Mouse (Mus musculus) small intestine, adult 2 months (tissue): ENCODE measurements around the gene Srgap3. TPM values are rescaled to one million over a fixed set of nuclear protein-coding genes. Genes with fewer than 3 reads are reported as not detected.

Experiments
- H3K27ac ChIP-seq: fragments of 200-500 bp; 2 replicates; pipeline ENCODE4 v1.5.1; 2012; ENCODE audit warnings: low read depth, low read length, control low read depth, inconsistent platforms; ENCODE audit not compliant: insufficient read depth
- H3K27me3 ChIP-seq: fragments of 200-500 bp; 2 replicates; pipeline ENCODE4 v1.6.1; 2012; ENCODE audit warnings: mild to moderate bottlenecking, moderate library complexity, low read length, inconsistent platforms; ENCODE audit not compliant: control insufficient read depth, insufficient read depth
- H3K36me3 ChIP-seq: fragments of 200-500 bp; 2 replicates; pipeline ENCODE4 v1.6.1; 2012; ENCODE audit warnings: mild to moderate bottlenecking, low read length, control low read depth, inconsistent platforms; ENCODE audit not compliant: control insufficient read depth, insufficient read depth
- H3K4me1 ChIP-seq: fragments of 200-500 bp; 2 replicates; pipeline ENCODE4 v1.6.1; 2012; ENCODE audit warnings: low read length, inconsistent platforms, mixed read lengths; ENCODE audit not compliant: control insufficient read depth, insufficient read depth, insufficient read length
- H3K4me3 ChIP-seq: fragments of 200-500 bp; 2 replicates; pipeline ENCODE4 v1.5.1; 2012; ENCODE audit warnings: low read depth, mild to moderate bottlenecking, control low read depth, inconsistent platforms, low read length, moderate library complexity
- CTCF ChIP-seq: fragments of 200-500 bp; IDR thresholded peaks from 2 replicates; pipeline ENCODE4 v1.5.1; 2012; ENCODE audit warnings: low read depth, mild to moderate bottlenecking, control low read depth, inconsistent platforms, low read length, moderate library complexity, mixed read lengths; ENCODE audit not compliant: insufficient replicate concordance, insufficient read length; ENCODE audit errors: extremely low read depth
- POLR2A ChIP-seq: fragments of 200-500 bp; IDR thresholded peaks from 2 replicates; pipeline ENCODE4 v1.6.1; 2012; ENCODE audit warnings: low read depth, mild to moderate bottlenecking, control low read depth, inconsistent platforms, low read length, moderate library complexity
- WGBS: fragments of 180-500 bp; shearing (Covaris S2); methylation state at CpG from one replicate; pipeline ENCODE4 v1.1.7; 2018; 5-methylcytosine and 5-hydroxymethylcytosine counted together
- polyA plus RNA-seq: library from polyadenylated mRNA; depleted of rRNA; stranded (reverse); fragments of >200 nt; gene quantifications from 2 replicates; pipeline ENCODE4 v1.2.3, GENCODE M21; 2012

Srgap3 gene
- polyA plus RNA-seq, 1 experiment, result 0.63 TPM

DNA sequence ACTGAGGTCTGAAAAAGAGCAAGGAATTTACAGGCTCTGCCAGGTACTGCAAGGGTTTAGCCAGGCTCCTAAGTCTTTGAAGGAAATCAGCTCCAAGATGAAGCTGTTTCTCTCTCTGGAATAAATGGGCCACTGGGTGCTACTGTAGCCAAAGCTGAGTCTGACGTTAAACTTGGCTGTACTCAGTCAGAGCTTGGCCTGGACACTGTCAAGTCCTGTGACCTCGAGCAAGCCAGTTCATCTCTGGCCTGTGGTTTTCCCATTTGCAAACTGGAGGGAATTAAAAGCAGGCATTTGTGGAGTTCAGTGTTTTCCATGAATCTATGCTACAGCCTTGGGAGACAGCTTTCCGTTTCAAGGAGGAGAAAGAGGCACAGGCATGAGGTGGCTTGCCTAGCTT lies 107.7 kb downstream of the Srgap3 start:
- whole genome bisulfite sequencing, result 64% methylated on average over 3 of the region's 3 CpGs
- Histone ChIP-seq H3K36me3 (no peaks in the 10 kb centered on the region), H3K4me1 (no peaks in the 10 kb centered on the region), H3K27me3 (no peaks in the 10 kb centered on the region), H3K4me3 (no peak overlapping the region), H3K27ac (no peak overlapping the region)
- TF ChIP-seq CTCF (no peak), POLR2A (no peak)

- WGBS, result 75% methylated on average over 2 of the region's 2 CpGs
Observed at GRCm38 (mm10) chr6:112838879-112839278, 108.2 kb downstream of the Srgap3 start.

DNA sequence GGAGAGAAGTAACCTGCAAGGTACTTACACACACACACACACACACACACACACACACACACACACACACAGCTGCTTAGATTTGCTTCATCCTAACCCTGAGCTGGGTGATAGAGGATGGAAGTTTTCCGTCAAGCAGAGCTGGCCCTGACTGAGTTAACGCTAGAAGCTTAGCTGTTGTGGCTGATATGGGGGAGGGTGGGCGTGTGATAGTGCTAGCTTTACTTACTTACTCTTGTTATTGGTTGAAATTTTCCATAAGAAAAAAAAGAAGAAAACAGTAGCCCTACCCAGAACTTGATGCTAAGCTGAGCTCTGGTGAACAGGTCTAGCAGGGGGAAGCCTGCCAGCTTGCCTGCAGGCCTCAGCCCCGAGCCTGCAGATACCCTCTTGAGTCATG lies 110.4 kb downstream of the Srgap3 start:
- TF ChIP-seq POLR2A, result no peak
- TF ChIP-seq CTCF, result no peak
- H3K4me3 ChIP-seq, result no peak overlapping the region

More at GRCm38 (mm10) chr6:112838879-112839278, 108.2 kb downstream of the Srgap3 start:
- H3K27me3 ChIP-seq, result no peaks in the 10 kb centered on the region
- no peak for TF ChIP-seq POLR2A
- TF ChIP-seq CTCF, result no peak
- no peak overlapping the region for H3K27ac ChIP-seq
- no peaks in the 10 kb centered on the region for H3K36me3 ChIP-seq
- no peaks in the 10 kb centered on the region for H3K4me1 ChIP-seq
- H3K4me3 ChIP-seq, result no peak overlapping the region

DNA sequence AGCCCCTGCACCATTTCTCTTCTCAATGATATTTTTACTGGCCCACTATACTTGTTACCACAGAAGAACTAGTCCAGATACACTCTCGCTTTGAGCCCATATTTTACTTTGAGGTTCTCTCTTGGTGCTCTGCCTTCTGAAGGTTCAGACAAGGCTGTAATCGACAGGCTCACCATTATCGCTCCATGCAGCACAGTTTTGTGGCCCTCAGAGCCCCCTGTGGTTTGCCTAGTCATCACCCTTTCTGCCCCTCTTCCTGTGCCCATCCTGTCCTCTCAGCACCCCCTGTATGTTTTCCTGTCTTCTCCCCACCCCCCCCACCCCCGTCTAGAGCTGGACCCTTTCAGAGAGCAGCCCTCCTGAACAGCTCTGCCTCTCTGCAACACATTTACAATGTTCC lies 111.7 kb downstream of the Srgap3 start:
- Histone ChIP-seq H3K36me3 (no peaks in the 10 kb centered on the region), H3K27ac (no peak overlapping the region), H3K4me3 (no peak overlapping the region), H3K27me3 (no peaks in the 10 kb centered on the region), H3K4me1 (no peaks in the 10 kb centered on the region)
- 82% methylated on average over 4 of the region's 4 CpGs for WGBS
- TF ChIP-seq CTCF, result no peak
- no peak for TF ChIP-seq POLR2A

More for the DNA sequence above, 110.4 kb downstream of the Srgap3 start:
- WGBS, result 80% methylated on average over 4 of the region's 4 CpGs
- no peak overlapping the region for H3K27ac ChIP-seq
- no peaks in the 10 kb centered on the region for H3K36me3 ChIP-seq
- H3K4me1 ChIP-seq, result no peaks in the 10 kb centered on the region
- H3K27me3 ChIP-seq, result no peaks in the 10 kb centered on the region

GRCm38 (mm10) chr6:112834430-112834829 lies 112.6 kb downstream of the Srgap3 start:
- no peaks in the 10 kb centered on the region for H3K4me1 ChIP-seq
- H3K36me3 ChIP-seq, result no peaks in the 10 kb centered on the region
- H3K27ac ChIP-seq, result no peak overlapping the region
- TF ChIP-seq CTCF (no peak), POLR2A (no peak)
- no peak overlapping the region for H3K4me3 ChIP-seq
- WGBS, result 90% methylated on average over 5 of the region's 5 CpGs
- no peaks in the 10 kb centered on the region for H3K27me3 ChIP-seq

- 31% methylated on average over 6 of the region's 6 CpGs for WGBS
- no peaks in the 10 kb centered on the region for H3K27me3 ChIP-seq
Observed at GRCm38 (mm10) chr6:112833763-112834162, 113.3 kb downstream of the Srgap3 start.

DNA sequence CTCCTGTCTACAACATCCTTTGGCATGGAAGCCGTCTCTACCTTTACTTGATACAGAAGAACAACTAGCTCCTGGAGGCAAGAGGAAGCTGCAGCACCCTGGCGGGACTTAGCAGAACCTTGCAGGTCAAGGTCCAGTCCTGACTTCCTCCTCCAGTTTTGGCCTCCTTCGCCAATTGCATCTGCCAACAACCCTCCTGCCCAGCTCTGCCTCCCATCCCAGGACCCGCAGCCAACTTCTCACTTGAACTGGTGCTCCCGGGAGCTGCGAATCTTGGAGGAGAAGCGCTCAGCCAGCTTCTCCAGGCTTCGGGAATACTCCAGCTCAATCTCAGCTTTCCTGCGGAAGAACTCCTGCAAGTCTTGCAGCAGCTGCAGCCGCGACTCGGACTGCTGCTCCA lies 117.9 kb downstream of the Srgap3 start:
- Histone ChIP-seq H3K4me3 (no peak overlapping the region), H3K27me3 (no peaks in the 10 kb centered on the region), H3K4me1 (no peaks in the 10 kb centered on the region), H3K27ac (no peak overlapping the region), H3K36me3 (no peaks in the 10 kb centered on the region)
- TF ChIP-seq POLR2A (no peak), CTCF (no peak)
- WGBS, result 41% methylated on average over 12 of the region's 12 CpGs

More at GRCm38 (mm10) chr6:112833763-112834162, 113.3 kb downstream of the Srgap3 start:
- Histone ChIP-seq H3K4me3 (no peak overlapping the region), H3K4me1 (no peaks in the 10 kb centered on the region), H3K36me3 (no peaks in the 10 kb centered on the region), H3K27ac (no peak overlapping the region)
- no peak for TF ChIP-seq POLR2A
- TF ChIP-seq CTCF, result no peak

- 81% methylated on average over 5 of the region's 5 CpGs for WGBS
- H3K27me3 ChIP-seq, result no peaks in the 10 kb centered on the region
Observed at GRCm38 (mm10) chr6:112828420-112828819, 118.6 kb downstream of the Srgap3 start.

More at GRCm38 (mm10) chr6:112828420-112828819, 118.6 kb downstream of the Srgap3 start:
- Histone ChIP-seq H3K4me3 (no peak overlapping the region), H3K4me1 (no peaks in the 10 kb centered on the region), H3K27ac (no peak overlapping the region), H3K36me3 (no peaks in the 10 kb centered on the region)
- no peak for TF ChIP-seq POLR2A
- no peak for TF ChIP-seq CTCF
